Mouse (Mus musculus) MEL (cell line): ENCODE results near the gene Ncam1.

ENCODE experiments used
- CHD2 ChIP-seq: IDR thresholded peaks from 2 replicates; pipeline ENCODE4 v1.6.1; 2011; ENCODE audit warnings: low read length, improper control_type of control experiment
- CTCF ChIP-seq, 3 experiments: IDR thresholded peaks in 2 of 3; conservative IDR thresholded peaks in 1 of 3; 2 replicates each; pipeline ENCODE4 v1.5.1; 2011 to 2012; ENCODE audit warnings: low read length in 3 of 3, low read depth in 2 of 3, mild to moderate bottlenecking in 2 of 3, improper control_type of control experiment in 1 of 3, inconsistent platforms in 1 of 3, mixed read lengths in 1 of 3, moderate library complexity in 1 of 3; ENCODE audit not compliant: control insufficient read depth in 1 of 3, insufficient read depth in 1 of 3, poor library complexity in 1 of 3, severe bottlenecking in 1 of 3
- ELF1 ChIP-seq: IDR thresholded peaks from 2 replicates; pipeline ENCODE4 v1.6.1; 2014; ENCODE audit warnings: low read depth, mild to moderate bottlenecking, inconsistent platforms, low read length, improper control_type of control experiment, moderate library complexity
- EP300 ChIP-seq, 2 experiments: IDR thresholded peaks; 2 replicates each; pipeline ENCODE4 v1.6.1; 2011; ENCODE audit warnings: improper control_type of control experiment in 2 of 2, low read length in 2 of 2, low read depth in 1 of 2, mild to moderate bottlenecking in 1 of 2
- ETS1 ChIP-seq: IDR thresholded peaks from 2 replicates; pipeline ENCODE4 v1.6.1; 2012; ENCODE audit warnings: low read depth, mild to moderate bottlenecking, inconsistent platforms, low read length, improper control_type of control experiment, moderate library complexity
- GABPA ChIP-seq: IDR thresholded peaks from 2 replicates; pipeline ENCODE4 v1.6.1; 2012; ENCODE audit warnings: low read depth, mild to moderate bottlenecking, inconsistent platforms, low read length, improper control_type of control experiment, moderate library complexity
- GATA1 ChIP-seq: IDR thresholded peaks from 2 replicates; pipeline ENCODE4 v1.6.1; 2011; ENCODE audit warnings: low read depth, low read length, improper control_type of control experiment
- MAZ ChIP-seq: IDR thresholded peaks from 2 replicates; pipeline ENCODE4 v1.6.1; 2012; ENCODE audit warnings: low read depth, mild to moderate bottlenecking, inconsistent platforms, low read length, improper control_type of control experiment
- MXI1 ChIP-seq: IDR thresholded peaks from 2 replicates; pipeline ENCODE4 v1.6.1; 2011; ENCODE audit warnings: mild to moderate bottlenecking, low read depth, low read length, improper control_type of control experiment
- NRF1 ChIP-seq: IDR thresholded peaks from 2 replicates; pipeline ENCODE4 v1.6.1; 2014; ENCODE audit warnings: low read depth, mild to moderate bottlenecking, inconsistent platforms, low read length, improper control_type of control experiment, moderate library complexity; ENCODE audit not compliant: poor library complexity, insufficient read depth, severe bottlenecking
- POLR2A ChIP-seq, 2 experiments: IDR thresholded peaks; 2 replicates each; pipeline ENCODE4 v1.6.1; 2011 to 2012; ENCODE audit warnings: low read length in 2 of 2, mild to moderate bottlenecking in 2 of 2, control low read depth in 1 of 2, improper control_type of control experiment in 1 of 2, low read depth in 1 of 2, moderate library complexity in 1 of 2; ENCODE audit not compliant: control insufficient read depth in 1 of 2, insufficient read depth in 1 of 2, poor library complexity in 1 of 2
- SIN3A ChIP-seq: IDR thresholded peaks from 2 replicates; pipeline ENCODE4 v1.6.1; 2012; ENCODE audit warnings: low read length, improper control_type of control experiment, inconsistent platforms
- TCF12 ChIP-seq: IDR thresholded peaks from 2 replicates; pipeline ENCODE4 v1.6.1; 2014; ENCODE audit warnings: low read depth, mild to moderate bottlenecking, inconsistent platforms, low read length, improper control_type of control experiment, moderate library complexity

DNA sequence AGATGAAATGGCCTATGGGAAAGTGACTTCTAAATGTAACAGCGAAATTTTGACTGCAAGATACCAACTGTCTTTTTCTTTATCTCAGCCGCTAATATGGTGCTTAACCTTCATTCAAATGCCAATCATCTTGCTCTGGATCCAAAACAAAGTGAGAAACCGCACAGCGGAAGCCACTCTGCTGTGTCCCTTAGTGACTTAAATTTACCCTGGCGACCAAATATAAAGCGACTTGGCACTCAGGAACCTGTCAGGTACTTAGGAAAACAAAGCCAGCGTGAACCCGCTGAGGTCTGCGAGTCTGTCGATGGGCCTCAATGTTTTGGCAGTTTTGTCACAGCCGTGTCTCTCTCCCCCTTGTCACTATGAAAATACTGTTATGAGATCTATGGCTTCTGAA is 105.9 kb downstream of the Ncam1 start:
- TF ChIP-seq POLR2A (IDR thresholded peaks at IDR 0.05; ENCODE audit: control insufficient read depth in 1 of 2, insufficient read depth in 1 of 2, low read depth in 1 of 2, low read length in 2 of 2, poor library complexity in 1 of 2) (no peak), CTCF (IDR thresholded peaks at IDR 0.05 in 2 of 3, conservative IDR thresholded peaks at IDR 0.05 in 1 of 3; ENCODE audit: control insufficient read depth in 1 of 3, insufficient read depth in 1 of 3, low read depth in 2 of 3, low read length in 3 of 3, poor library complexity in 1 of 3, severe bottlenecking in 1 of 3) (no peak), GATA1 (no peak), ELF1 (no peak), MXI1 (no peak), ETS1 (no peak), CHD2 (no peak), NRF1 (no peak), GABPA (no peak), EP300 (IDR thresholded peaks at IDR 0.05; ENCODE audit: low read depth in 1 of 2, low read length in 2 of 2) (no peak), SIN3A (no peak), TCF12 (no peak), MAZ (no peak)
